Mouse (Mus musculus) cerebellum, adult 11 months (tissue): ENCODE measurements at regions not wholly inside any gene's neighbourhood (a gene's known extent, or its start where the extent isn't known, plus 50 kb on each side); places are given as distances from the start of the nearest gene placed in this dataset.

Experiments used
- DNase-seq: peaks from one replicate; pipeline ENCODE4 v3.0.0; 2022

- DNase-seq = no peak
These were observed 89.8 kb upstream of the Gsc start for GRCm38 (mm10) chr12:104562961-104563360.

- no peak for DNase-seq
These were observed 87.9 kb upstream of the Gsc start for GRCm38 (mm10) chr12:104560934-104561565.

GRCm38 (mm10) chr12:104557761-104558160 is 84.6 kb upstream of the Gsc start:
- peak; percentile 84 for DNase-seq

- no peak for DNase-seq
These were observed 84.2 kb upstream of the Gsc start for GRCm38 (mm10) chr12:104557307-104557706.

GRCm38 (mm10) chr12:104548586-104548985 is 75.5 kb upstream of the Gsc start:
- no peak for DNase-seq

GRCm38 (mm10) chr12:104547561-104547960 is 74.4 kb upstream of the Gsc start:
- DNase-seq = no peak

- DNase-seq = no peak
These were observed 73.1 kb upstream of the Gsc start for GRCm38 (mm10) chr12:104545993-104546769.

- DNase-seq = no peak
These were observed 66.8 kb upstream of the Gsc start for GRCm38 (mm10) chr12:104539911-104540310.

- DNase-seq = no peak
These were observed 65.3 kb upstream of the Gsc start for GRCm38 (mm10) chr12:104538436-104538835.

- no peak for DNase-seq
These were observed 58.6 kb upstream of the Gsc start for GRCm38 (mm10) chr12:104531512-104532447.

GRCm38 (mm10) chr12:104530586-104530985 is 57.5 kb upstream of the Gsc start:
- no peak for DNase-seq
